Mouse (Mus musculus): ENCODE results near the gene Creld1.

Creld1 gene

GRCm38 (mm10) chr6:113508272-113508946, 25.3 kb downstream of the Creld1 start:
- DNase-seq (ENCODE audit: low read depth, low spot score) = no peak

GRCm38 (mm10) chr6:113508947-113509280, 25.8 kb downstream of the Creld1 start:
- DNase-seq (ENCODE audit: low read depth, low spot score) = no peak

- no peak for DNase-seq (ENCODE audit: low read depth, low spot score)
Measured at GRCm38 (mm10) chr6:113513944-113514343, 30.8 kb downstream of the Creld1 start.

GRCm38 (mm10) chr6:113514600-113514999, 31.5 kb downstream of the Creld1 start:
- DNase-seq (ENCODE audit: low read depth, low spot score) = no peak

- no peak for DNase-seq (ENCODE audit: low read depth, low spot score)
Measured at GRCm38 (mm10) chr6:113517434-113518080, 34.5 kb downstream of the Creld1 start.

- DNase-seq (ENCODE audit: low read depth, low spot score) = no peak
Measured at GRCm38 (mm10) chr6:113522310-113522709, 39.2 kb downstream of the Creld1 start.

- DNase-seq (ENCODE audit: low read depth, low spot score) = no peak
Measured at GRCm38 (mm10) chr6:113523420-113523819, 40.3 kb downstream of the Creld1 start.

- peak; percentile 91 for DNase-seq (ENCODE audit: low read depth, low spot score)
Measured at GRCm38 (mm10) chr6:113530932-113531839, 48.1 kb downstream of the Creld1 start, which contains the start of the genes Emc3 and Fancd2. Gene Emc3 (minus strand): TSS chr6:113531652. Gene Fancd2 (plus strand): TSS chr6:113531682.

- DNase-seq (ENCODE audit: low read depth, low spot score) = peak; percentile 30
Measured at GRCm38 (mm10) chr6:113531840-113532404, 48.8 kb downstream of the Creld1 start.

- no peak for DNase-seq (ENCODE audit: low read depth, low spot score)
Measured at GRCm38 (mm10) chr6:113534886-113535285, 51.8 kb downstream of the Creld1 start.

- DNase-seq (ENCODE audit: low read depth, low spot score) = no peak
Measured at GRCm38 (mm10) chr6:113541610-113542009, 58.5 kb downstream of the Creld1 start.
